Mouse (Mus musculus): ENCODE measurements around the gene Crebl2. TPM values are rescaled to one million over a fixed set of nuclear protein-coding genes. Genes with fewer than 3 reads are reported as not detected.
A peak's percentile ranks its signal among the peaks of the same experiment; 100 is the strongest.

The Crebl2 gene
- polyA plus RNA-seq, 1 experiment = 32.2 TPM

GRCm38 (mm10) chr6:134793911-134794520 is 35.9 kb upstream of the Crebl2 start:
- no peak for TF ChIP-seq POLR2A (IDR thresholded peaks at IDR 0.05; ENCODE audit: extremely low read depth, insufficient read depth, low read length)
- TF ChIP-seq CTCF (IDR thresholded peaks at IDR 0.05; ENCODE audit: extremely low read depth, insufficient read depth, low read length) = peak; percentile 80
- Histone ChIP-seq H3K4me1 (ENCODE audit: control insufficient read depth, insufficient read depth, low read length) (no peaks in the 10 kb centered on the region), H3K27ac (ENCODE audit: insufficient read depth, low read length) (no peak overlapping the region), H3K4me3 (ENCODE audit: insufficient read depth, low read length) (no peak overlapping the region)

DNA sequence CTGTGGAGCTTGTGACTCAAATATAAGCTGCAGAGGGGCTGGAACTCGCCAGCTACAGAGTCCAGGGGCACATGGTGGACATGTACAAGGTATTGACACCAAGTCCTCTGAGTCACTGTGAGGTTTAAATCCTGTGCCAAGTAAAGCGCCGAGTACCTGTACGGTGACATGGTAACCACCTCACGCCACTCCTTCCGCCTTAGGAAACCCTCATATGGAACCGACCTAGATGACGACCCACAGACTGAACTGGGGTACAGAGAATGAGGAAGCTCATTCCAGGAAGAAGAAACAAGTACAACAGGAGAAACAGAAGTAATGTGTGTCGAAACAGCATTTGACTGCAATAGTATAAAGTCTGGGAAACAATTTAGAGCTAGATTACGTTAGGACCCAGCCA is 33.7 kb upstream of the Crebl2 start:
- no peaks in the 10 kb centered on the region for H3K4me1 ChIP-seq (ENCODE audit: control insufficient read depth, insufficient read depth, low read length)
- no peak overlapping the region for H3K4me3 ChIP-seq (ENCODE audit: insufficient read depth, low read length)
- no peak for TF ChIP-seq CTCF (IDR thresholded peaks at IDR 0.05; ENCODE audit: extremely low read depth, insufficient read depth, low read length)
- TF ChIP-seq POLR2A (IDR thresholded peaks at IDR 0.05; ENCODE audit: extremely low read depth, insufficient read depth, low read length) = no peak
- no peak overlapping the region for H3K27ac ChIP-seq (ENCODE audit: insufficient read depth, low read length)

DNA sequence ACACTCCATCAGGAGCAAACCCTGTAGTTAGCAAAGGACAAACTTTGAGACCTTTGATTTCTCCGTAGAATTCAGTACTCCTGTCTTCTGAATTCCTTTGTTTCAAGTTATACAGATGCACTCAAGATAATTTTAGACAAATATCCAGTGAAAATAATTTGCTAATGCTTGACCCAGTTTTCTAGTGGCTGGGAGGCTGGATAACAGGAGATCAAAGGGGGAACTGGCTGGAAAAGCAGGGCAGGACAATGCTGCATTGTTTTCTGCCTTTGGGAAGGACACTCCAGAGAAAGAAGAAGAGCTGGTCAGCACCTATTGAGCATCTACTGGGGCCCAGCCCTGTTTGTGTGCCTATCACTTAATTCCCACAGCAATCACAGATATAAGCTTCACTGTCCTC is 28.5 kb upstream of the Crebl2 start:
- no peak for TF ChIP-seq POLR2A (IDR thresholded peaks at IDR 0.05; ENCODE audit: extremely low read depth, insufficient read depth, low read length)
- no peak for TF ChIP-seq CTCF (IDR thresholded peaks at IDR 0.05; ENCODE audit: extremely low read depth, insufficient read depth, low read length)
- no peak overlapping the region for H3K4me3 ChIP-seq (ENCODE audit: insufficient read depth, low read length)
- H3K4me1 ChIP-seq (ENCODE audit: control insufficient read depth, insufficient read depth, low read length) = no peaks in the 10 kb centered on the region

GRCm38 (mm10) chr6:134802641-134803043 is 27.3 kb upstream of the Crebl2 start:
- no peak for TF ChIP-seq CTCF (IDR thresholded peaks at IDR 0.05; ENCODE audit: extremely low read depth, insufficient read depth, low read length)
- TF ChIP-seq POLR2A (IDR thresholded peaks at IDR 0.05; ENCODE audit: extremely low read depth, insufficient read depth, low read length) = no peak
- Histone ChIP-seq H3K4me1 (ENCODE audit: control insufficient read depth, insufficient read depth, low read length) (no peaks in the 10 kb centered on the region), H3K27ac (ENCODE audit: insufficient read depth, low read length) (no peak overlapping the region), H3K4me3 (ENCODE audit: insufficient read depth, low read length) (no peak overlapping the region)

More for the DNA sequence above, 28.5 kb upstream of the Crebl2 start:
- H3K27ac ChIP-seq (ENCODE audit: insufficient read depth, low read length) = no peak overlapping the region

DNA sequence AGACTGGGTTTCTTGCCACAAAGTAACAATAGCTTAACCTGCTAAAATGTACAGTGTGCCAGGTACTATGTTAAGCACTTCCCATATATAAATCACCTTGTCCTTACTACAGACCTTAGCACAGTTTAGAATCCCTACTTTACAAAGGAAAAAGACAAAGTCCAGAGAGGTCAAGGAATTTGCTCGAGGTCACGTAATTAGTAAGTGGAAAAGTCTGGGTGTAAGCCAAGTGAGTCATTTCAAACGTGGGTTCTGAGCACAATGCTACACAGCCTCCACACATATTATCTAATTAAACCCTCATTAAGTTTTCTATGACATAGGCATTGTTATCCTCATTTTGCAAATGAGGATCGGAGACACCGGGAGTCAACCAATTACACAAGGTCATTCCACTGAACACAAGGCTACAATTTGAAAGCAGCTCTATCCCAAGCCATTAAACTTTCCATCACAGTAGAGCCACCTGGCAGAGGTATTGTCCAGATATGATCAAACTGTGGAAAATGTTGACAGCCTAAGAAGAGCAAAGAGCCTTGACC is 25.1 kb upstream of the Crebl2 start:
- no peak for TF ChIP-seq POLR2A (IDR thresholded peaks at IDR 0.05; ENCODE audit: extremely low read depth, insufficient read depth, low read length)
- TF ChIP-seq CTCF (IDR thresholded peaks at IDR 0.05; ENCODE audit: extremely low read depth, insufficient read depth, low read length) = no peak
- H3K4me3 ChIP-seq (ENCODE audit: insufficient read depth, low read length) = no peak overlapping the region
- no peaks in the 10 kb centered on the region for H3K4me1 ChIP-seq (ENCODE audit: control insufficient read depth, insufficient read depth, low read length)
- no peak overlapping the region for H3K27ac ChIP-seq (ENCODE audit: insufficient read depth, low read length)

- Histone ChIP-seq H3K27ac (ENCODE audit: insufficient read depth, low read length) (no peak overlapping the region), H3K4me3 (ENCODE audit: insufficient read depth, low read length) (no peak overlapping the region), H3K4me1 (ENCODE audit: control insufficient read depth, insufficient read depth, low read length) (no peaks in the 10 kb centered on the region)
- TF ChIP-seq CTCF (IDR thresholded peaks at IDR 0.05; ENCODE audit: extremely low read depth, insufficient read depth, low read length) = no peak
- no peak for TF ChIP-seq POLR2A (IDR thresholded peaks at IDR 0.05; ENCODE audit: extremely low read depth, insufficient read depth, low read length)
Observed at GRCm38 (mm10) chr6:134806130-134806529, 23.8 kb upstream of the Crebl2 start.

GRCm38 (mm10) chr6:134807091-134807490 is 22.9 kb upstream of the Crebl2 start:
- TF ChIP-seq CTCF (IDR thresholded peaks at IDR 0.05; ENCODE audit: extremely low read depth, insufficient read depth, low read length) = no peak
- TF ChIP-seq POLR2A (IDR thresholded peaks at IDR 0.05; ENCODE audit: extremely low read depth, insufficient read depth, low read length) = no peak
- Histone ChIP-seq H3K4me1 (ENCODE audit: control insufficient read depth, insufficient read depth, low read length) (no peaks in the 10 kb centered on the region), H3K27ac (ENCODE audit: insufficient read depth, low read length) (no peak overlapping the region), H3K4me3 (ENCODE audit: insufficient read depth, low read length) (no peak overlapping the region)

- no peak for TF ChIP-seq CTCF (IDR thresholded peaks at IDR 0.05; ENCODE audit: extremely low read depth, insufficient read depth, low read length)
- TF ChIP-seq POLR2A (IDR thresholded peaks at IDR 0.05; ENCODE audit: extremely low read depth, insufficient read depth, low read length) = no peak
- Histone ChIP-seq H3K4me1 (ENCODE audit: control insufficient read depth, insufficient read depth, low read length) (no peaks in the 10 kb centered on the region), H3K4me3 (ENCODE audit: insufficient read depth, low read length) (no peak overlapping the region), H3K27ac (ENCODE audit: insufficient read depth, low read length) (no peak overlapping the region)
Observed at GRCm38 (mm10) chr6:134807794-134808193, 22.2 kb upstream of the Crebl2 start.

DNA sequence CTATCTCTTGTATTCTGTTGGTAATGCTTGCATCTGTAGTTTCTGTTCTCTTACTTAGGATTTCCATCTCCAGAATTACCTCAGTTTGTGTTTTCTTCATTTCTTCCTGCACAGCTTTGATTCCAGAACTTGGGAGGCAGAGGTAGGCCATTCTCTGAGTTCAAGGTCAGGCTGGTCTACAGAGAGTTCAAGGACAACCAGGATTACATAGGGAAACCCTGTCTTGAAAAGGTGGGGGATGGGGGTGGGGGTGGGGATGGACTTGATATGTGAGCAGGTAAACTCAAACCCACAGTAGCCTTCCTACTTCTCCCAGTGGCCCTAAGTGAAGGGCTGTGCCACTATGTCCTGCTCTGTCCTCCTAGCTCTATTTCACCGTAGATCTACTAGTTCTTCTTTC is 16.9 kb upstream of the Crebl2 start:
- no peak overlapping the region for H3K4me3 ChIP-seq (ENCODE audit: insufficient read depth, low read length)
- H3K4me1 ChIP-seq (ENCODE audit: control insufficient read depth, insufficient read depth, low read length) = no peaks in the 10 kb centered on the region
- H3K27ac ChIP-seq (ENCODE audit: insufficient read depth, low read length) = no peak overlapping the region
- no peak for TF ChIP-seq CTCF (IDR thresholded peaks at IDR 0.05; ENCODE audit: extremely low read depth, insufficient read depth, low read length)
- no peak for TF ChIP-seq POLR2A (IDR thresholded peaks at IDR 0.05; ENCODE audit: extremely low read depth, insufficient read depth, low read length)
